Mouse (Mus musculus) urinary bladder, adult 2 months (tissue): ENCODE data around the gene F8a. TPM values are rescaled to one million over a fixed set of nuclear protein-coding genes. Genes with fewer than 3 reads are reported as not detected.
"Not testable (repeated sequence)": the region's sequence is repeated elsewhere in the genome, so short reads cannot be mapped to it uniquely, and the experiment has no call there.

ENCODE experiments used
- DNase-seq: peaks from one replicate; pipeline ENCODE4 v3.0.0; 2022; ENCODE audit warnings: low spot score
- polyA plus RNA-seq: library from polyadenylated mRNA; depleted of rRNA; stranded (reverse); fragments of >200 nt; gene quantifications from 2 replicates; pipeline ENCODE4 v1.2.3, GENCODE M21; 2012; rRNA removed

Gene F8a
- 10.2 and 11.2 TPM in 2 replicates for polyA plus RNA-seq

- no peak for DNase-seq
Observed at GRCm38 (mm10) chrX:73227914-73228605, at the start of gene F8a. TSS of gene F8a (plus strand) at chrX:73228291.

- not testable (repeated sequence) for DNase-seq
Observed at GRCm38 (mm10) chrX:73191934-73192333, 36.2 kb upstream of the F8a start, which contains the start of gene Xlr3b. TSS of gene Xlr3b (plus strand) at chrX:73192207.

GRCm38 (mm10) chrX:73213819-73214564 lies 14.1 kb upstream of the F8a start, which contains the start of gene Xlr4b:
TSS of gene Xlr4b (plus strand) at chrX:73214333.
- DNase-seq: not testable (repeated sequence)

GRCm38 (mm10) chrX:73225365-73225764 lies 2.7 kb upstream of the F8a start:
- no peak for DNase-seq

- peak; percentile 65 for DNase-seq
Observed at GRCm38 (mm10) chrX:73228606-73229214, 619 bp downstream of the F8a start.

GRCm38 (mm10) chrX:73229288-73229687 lies 1.2 kb downstream of the F8a start:
- DNase-seq: no peak

- not testable (repeated sequence) for DNase-seq
Observed at GRCm38 (mm10) chrX:73242821-73243325, 14.8 kb downstream of the F8a start, which contains the start of gene Xlr4c. TSS of gene Xlr4c (minus strand) at chrX:73243130.

- not testable (repeated sequence) for DNase-seq
Observed at GRCm38 (mm10) chrX:73262428-73262827, 34.3 kb downstream of the F8a start.

GRCm38 (mm10) chrX:73265270-73265669 lies 37.2 kb downstream of the F8a start, which contains the start of gene Xlr3c:
TSS of gene Xlr3c (minus strand) at chrX:73265390.
- not testable (repeated sequence) for DNase-seq

Other genes starting within 250 kb of the F8a start
- gene Zfp185, start 241.0 kb upstream of the F8a start, polyA plus RNA-seq: 3.8 and 5.4 TPM in 2 replicates
- not detected in 2 replicates for gene Pnma5, start 191.2 kb upstream of the F8a start, polyA plus RNA-seq
- gene Pnma3, start 163.5 kb upstream of the F8a start, polyA plus RNA-seq: 0.04 and 0.10 TPM in 2 replicates
- 1.4 and 3.0 TPM in 2 replicates for gene Xlr4a, start 145.8 kb upstream of the F8a start, polyA plus RNA-seq
- 1.5 and 4.1 TPM in 2 replicates for gene Xlr3a, start 131.2 kb upstream of the F8a start, polyA plus RNA-seq
- gene Gm14685, start 111.2 kb upstream of the F8a start, polyA plus RNA-seq: 0.04 and 0.06 TPM in 2 replicates
- gene Xlr5b, start 79.5 kb upstream of the F8a start, polyA plus RNA-seq: not detected in 2 replicates
- gene DXBay18, start 78.8 kb upstream of the F8a start, polyA plus RNA-seq: not detected in 2 replicates
- gene Spin2d, start 51.3 kb upstream of the F8a start, polyA plus RNA-seq: not detected in 2 replicates
- 7.5 and 14.6 TPM in 2 replicates for gene Xlr3b, start 36.1 kb upstream of the F8a start, polyA plus RNA-seq
- gene Xlr4b, start 14.0 kb upstream of the F8a start, polyA plus RNA-seq: 2.0 and 2.4 TPM in 2 replicates
- gene Xlr4c, start 14.8 kb downstream of the F8a start, polyA plus RNA-seq: 0.52 and 1.3 TPM in 2 replicates
- not detected in 2 replicates for gene Xlr3c, start 37.1 kb downstream of the F8a start, polyA plus RNA-seq
- 0.04 TPM in 1 of 2 replicates, not detected in the other for gene Xlr5a, start 64.7 kb downstream of the F8a start, polyA plus RNA-seq
- not detected in 2 replicates for gene Xlr5c, start 64.7 kb downstream of the F8a start, polyA plus RNA-seq
- gene Gm45015, start 108.5 kb downstream of the F8a start, polyA plus RNA-seq: not detected in 2 replicates
- 13.0 and 13.7 TPM in 2 replicates for gene Zfp275, start 114.3 kb downstream of the F8a start, polyA plus RNA-seq
- gene Gm18336, start 170.4 kb downstream of the F8a start, polyA plus RNA-seq: 0.33 and 0.38 TPM in 2 replicates
- 0.01 TPM in 2 replicates for gene Zfp92, start 182.8 kb downstream of the F8a start, polyA plus RNA-seq
- 3.9 and 4.8 TPM in 2 replicates for gene Trex2, start 207.1 kb downstream of the F8a start, polyA plus RNA-seq
- 19.7 and 24.8 TPM in 2 replicates for gene Haus7, start 230.8 kb downstream of the F8a start, polyA plus RNA-seq